Mouse (Mus musculus): ENCODE data around the gene Lrch4. TPM values are rescaled to one million over a fixed set of nuclear protein-coding genes. Genes with fewer than 3 reads are reported as not detected.

Gene Lrch4
- polyA plus RNA-seq, 1 experiment from 2014 or later: 18.8 TPM

- ATAC-seq: no peak
- Histone ChIP-seq H3K9ac (ENCODE audit: low read depth, low read length) (no peak overlapping the region), H3K36me3 (ENCODE audit: control insufficient read depth, insufficient read depth, low read length) (peaks cover 4% of the 10 kb centered on the region; the same call in 1 of the 2 replicates), H3K4me2 (ENCODE audit: low read length) (no peak overlapping the region), H3K27ac (ENCODE audit: low read length) (no peak overlapping the region), H3K27me3 (ENCODE audit: control insufficient read depth, insufficient read depth, low read depth, low read length) (no peaks in the 10 kb centered on the region), H3K9me3 (replicated peaks; ENCODE audit: control insufficient read depth, low read length, poor library complexity, severe bottlenecking) (no peaks in the 10 kb centered on the region), H3K4me1 (ENCODE audit: control insufficient read depth, insufficient read depth, low read length) (peaks cover 16% of the 10 kb centered on the region), H3K4me3 (ENCODE audit: low read depth, low read length) (no peak overlapping the region)
- 91% methylated on average over 10 of the region's 10 CpGs for WGBS
These were observed 24.4 kb downstream of the Lrch4 start for GRCm38 (mm10) chr5:137653366-137653765.

- no peak overlapping the region for H3K27ac ChIP-seq (ENCODE audit: low read length)
- H3K36me3 ChIP-seq (ENCODE audit: control insufficient read depth, insufficient read depth, low read length): peaks cover 4% of the 10 kb centered on the region; the same call in 1 of the 2 replicates
- 82% methylated on average over 7 of the region's 7 CpGs for WGBS
- no peak for ATAC-seq
- H3K4me2 ChIP-seq (ENCODE audit: low read length): no peak overlapping the region
- H3K27me3 ChIP-seq (ENCODE audit: control insufficient read depth, insufficient read depth, low read depth, low read length): no peaks in the 10 kb centered on the region
- peaks cover 5% of the 10 kb centered on the region for H3K4me1 ChIP-seq (ENCODE audit: control insufficient read depth, insufficient read depth, low read length)
- no peak overlapping the region for H3K4me3 ChIP-seq (ENCODE audit: low read depth, low read length)
- H3K9me3 ChIP-seq (replicated peaks; ENCODE audit: control insufficient read depth, low read length, poor library complexity, severe bottlenecking): no peaks in the 10 kb centered on the region
- H3K9ac ChIP-seq (ENCODE audit: low read depth, low read length): no peak overlapping the region
These were observed 25.8 kb downstream of the Lrch4 start for GRCm38 (mm10) chr5:137654746-137655145.

- H3K9ac ChIP-seq (ENCODE audit: low read depth, low read length): no peak overlapping the region
- no peaks in the 10 kb centered on the region for H3K4me1 ChIP-seq (ENCODE audit: control insufficient read depth, insufficient read depth, low read length)
- no peaks in the 10 kb centered on the region for H3K27me3 ChIP-seq (ENCODE audit: control insufficient read depth, insufficient read depth, low read depth, low read length)
- no peaks in the 10 kb centered on the region for H3K9me3 ChIP-seq (replicated peaks; ENCODE audit: control insufficient read depth, low read length, poor library complexity, severe bottlenecking)
- no peak overlapping the region for H3K4me3 ChIP-seq (ENCODE audit: low read depth, low read length)
- H3K27ac ChIP-seq (ENCODE audit: low read length): peak overlapping the region; percentile 35; the same call in 1 of the 2 replicates
- H3K36me3 ChIP-seq (ENCODE audit: control insufficient read depth, insufficient read depth, low read length): peaks cover 7% of the 10 kb centered on the region
- no peak overlapping the region for H3K4me2 ChIP-seq (ENCODE audit: low read length)
- 24% methylated on average over 6 of the region's 6 CpGs for WGBS
- 0 out of 2 replicates have a peak, but pooled peaks have one; percentile 9 for ATAC-seq
These were observed 28.1 kb downstream of the Lrch4 start for GRCm38 (mm10) chr5:137656977-137657376.

GRCm38 (mm10) chr5:137660064-137660688, 31.3 kb downstream of the Lrch4 start:
- Histone ChIP-seq H3K4me1 (ENCODE audit: control insufficient read depth, insufficient read depth, low read length) (no peaks in the 10 kb centered on the region), H3K27me3 (ENCODE audit: control insufficient read depth, insufficient read depth, low read depth, low read length) (no peaks in the 10 kb centered on the region), H3K36me3 (ENCODE audit: control insufficient read depth, insufficient read depth, low read length) (peaks cover 17% of the 10 kb centered on the region), H3K4me2 (ENCODE audit: low read length) (no peak overlapping the region), H3K27ac (ENCODE audit: low read length) (no peak overlapping the region), H3K9me3 (replicated peaks; ENCODE audit: control insufficient read depth, low read length, poor library complexity, severe bottlenecking) (no peaks in the 10 kb centered on the region), H3K9ac (ENCODE audit: low read depth, low read length) (no peak overlapping the region), H3K4me3 (ENCODE audit: low read depth, low read length) (no peak overlapping the region)
- ATAC-seq: no peak
- 92% methylated on average over 6 of the region's 6 CpGs for WGBS

GRCm38 (mm10) chr5:137663057-137663456, 34.1 kb downstream of the Lrch4 start:
- no peak overlapping the region for H3K27ac ChIP-seq (ENCODE audit: low read length)
- peaks cover 27% of the 10 kb centered on the region for H3K36me3 ChIP-seq (ENCODE audit: control insufficient read depth, insufficient read depth, low read length)
- WGBS: 72% methylated on average over 9 of the region's 9 CpGs

DNA sequence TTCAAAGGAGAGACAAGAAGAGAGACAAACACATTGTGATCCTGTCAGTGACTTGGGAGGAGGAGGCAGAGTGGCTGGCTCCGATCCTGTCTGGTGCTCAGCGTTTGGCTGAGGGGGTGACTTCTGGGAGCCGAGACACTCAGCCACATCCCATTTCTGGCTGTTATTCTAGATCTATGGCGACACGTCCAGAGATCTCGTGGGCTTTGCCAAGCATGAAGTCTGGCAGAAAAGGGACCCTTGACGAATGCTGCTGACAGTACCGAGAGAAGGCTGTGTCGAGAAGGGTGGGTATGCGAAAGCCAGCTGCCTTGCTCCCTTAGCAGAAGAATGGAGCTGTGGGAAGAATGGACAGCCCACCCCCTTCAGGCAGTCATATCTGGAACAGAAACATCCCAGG, 40.0 kb downstream of the Lrch4 start:
- Histone ChIP-seq H3K4me2 (ENCODE audit: low read length) (no peak overlapping the region), H3K4me1 (ENCODE audit: control insufficient read depth, insufficient read depth, low read length) (no peaks in the 10 kb centered on the region), H3K9me3 (replicated peaks; ENCODE audit: control insufficient read depth, low read length, poor library complexity, severe bottlenecking) (no peaks in the 10 kb centered on the region), H3K36me3 (ENCODE audit: control insufficient read depth, insufficient read depth, low read length) (peaks cover 12% of the 10 kb centered on the region), H3K27ac (ENCODE audit: low read length) (no peak overlapping the region), H3K9ac (ENCODE audit: low read depth, low read length) (no peak overlapping the region), H3K4me3 (ENCODE audit: low read depth, low read length) (no peak overlapping the region), H3K27me3 (ENCODE audit: control insufficient read depth, insufficient read depth, low read depth, low read length) (no peaks in the 10 kb centered on the region)
- no peak for ATAC-seq
- WGBS: 67% methylated on average over 10 of the region's 10 CpGs

More at GRCm38 (mm10) chr5:137663057-137663456, 34.1 kb downstream of the Lrch4 start:
- Histone ChIP-seq H3K4me1 (ENCODE audit: control insufficient read depth, insufficient read depth, low read length) (no peaks in the 10 kb centered on the region), H3K4me2 (ENCODE audit: low read length) (no peak overlapping the region), H3K4me3 (ENCODE audit: low read depth, low read length) (no peak overlapping the region), H3K27me3 (ENCODE audit: control insufficient read depth, insufficient read depth, low read depth, low read length) (no peaks in the 10 kb centered on the region), H3K9ac (ENCODE audit: low read depth, low read length) (no peak overlapping the region), H3K9me3 (replicated peaks; ENCODE audit: control insufficient read depth, low read length, poor library complexity, severe bottlenecking) (no peaks in the 10 kb centered on the region)
- ATAC-seq: no peak

DNA sequence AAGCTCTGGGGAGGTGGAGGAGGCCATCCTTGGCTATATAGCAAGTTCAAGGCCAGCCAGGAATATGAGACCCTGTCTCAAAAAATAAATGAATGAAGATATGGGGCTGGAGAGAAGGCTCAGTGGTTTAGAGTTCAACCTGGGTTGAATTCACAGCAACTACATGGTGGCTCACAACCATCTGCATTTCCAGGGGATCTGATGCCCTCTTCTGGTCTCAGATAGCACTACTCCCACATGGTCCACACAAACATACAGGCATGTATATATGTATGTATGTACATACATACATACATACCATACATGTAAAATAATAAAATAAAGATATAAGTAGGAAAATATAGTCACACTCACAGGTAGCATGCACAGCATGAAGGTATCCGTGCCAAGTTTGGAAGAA, 41.3 kb downstream of the Lrch4 start:
- Histone ChIP-seq H3K4me1 (ENCODE audit: control insufficient read depth, insufficient read depth, low read length) (no peaks in the 10 kb centered on the region), H3K9me3 (replicated peaks; ENCODE audit: control insufficient read depth, low read length, poor library complexity, severe bottlenecking) (no peaks in the 10 kb centered on the region), H3K36me3 (ENCODE audit: control insufficient read depth, insufficient read depth, low read length) (peaks cover 10% of the 10 kb centered on the region), H3K9ac (ENCODE audit: low read depth, low read length) (no peak overlapping the region), H3K27me3 (ENCODE audit: control insufficient read depth, insufficient read depth, low read depth, low read length) (no peaks in the 10 kb centered on the region), H3K4me2 (ENCODE audit: low read length) (no peak overlapping the region), H3K27ac (ENCODE audit: low read length) (no peak overlapping the region), H3K4me3 (ENCODE audit: low read depth, low read length) (no peak overlapping the region)
- no peak for ATAC-seq
- WGBS: 96% methylated on average over 1 of the region's 1 CpGs

DNA sequence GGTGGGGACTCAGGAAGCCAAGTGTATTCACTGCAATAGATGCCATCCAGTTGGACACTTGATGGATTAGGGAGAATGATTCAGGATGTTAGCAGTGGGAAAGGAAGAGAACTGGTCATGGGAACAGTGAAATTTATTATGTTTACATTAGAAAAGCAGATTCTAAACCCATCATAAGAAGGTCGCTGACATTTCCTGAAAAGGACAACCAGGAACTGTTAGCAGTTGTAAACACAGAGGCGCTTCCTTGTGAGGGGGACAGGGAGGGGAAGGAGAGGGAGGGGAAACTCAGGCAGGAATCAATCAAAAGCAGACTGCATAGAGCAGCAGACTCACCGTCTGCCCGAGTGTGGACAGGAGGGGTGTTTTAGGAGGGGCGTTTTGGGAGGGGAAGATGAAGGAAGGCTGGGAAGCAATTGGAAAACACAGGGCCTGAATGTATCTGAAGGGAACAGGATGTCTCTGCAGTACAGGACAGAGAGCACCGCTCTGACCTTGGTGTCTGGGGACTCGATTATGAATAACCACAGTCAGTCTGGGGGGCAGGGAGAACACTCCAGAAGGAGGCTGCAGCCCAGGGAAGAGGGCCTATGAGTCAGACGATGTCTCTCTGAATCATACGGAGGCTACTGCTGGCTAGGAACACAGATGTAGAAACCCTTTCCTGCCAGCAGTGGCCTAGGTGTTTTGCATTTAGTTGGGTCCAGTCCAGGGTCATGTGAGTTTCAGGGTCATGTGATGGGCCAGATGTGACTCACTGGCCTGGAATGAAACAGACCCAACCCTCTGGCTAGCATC, 42.7 kb downstream of the Lrch4 start:
- Histone ChIP-seq H3K9me3 (replicated peaks; ENCODE audit: control insufficient read depth, low read length, poor library complexity, severe bottlenecking) (no peaks in the 10 kb centered on the region), H3K4me1 (ENCODE audit: control insufficient read depth, insufficient read depth, low read length) (no peaks in the 10 kb centered on the region), H3K36me3 (ENCODE audit: control insufficient read depth, insufficient read depth, low read length) (peaks cover 5% of the 10 kb centered on the region; the same call in 1 of the 2 replicates), H3K9ac (ENCODE audit: low read depth, low read length) (no peak overlapping the region; the same call in 1 of the 2 replicates), H3K27me3 (ENCODE audit: control insufficient read depth, insufficient read depth, low read depth, low read length) (no peaks in the 10 kb centered on the region), H3K27ac (ENCODE audit: low read length) (no peak overlapping the region), H3K4me2 (ENCODE audit: low read length) (no peak overlapping the region), H3K4me3 (ENCODE audit: low read depth, low read length) (no peak overlapping the region)
- WGBS: 51% methylated on average over 9 of the region's 9 CpGs
- ATAC-seq: no peak

DNA sequence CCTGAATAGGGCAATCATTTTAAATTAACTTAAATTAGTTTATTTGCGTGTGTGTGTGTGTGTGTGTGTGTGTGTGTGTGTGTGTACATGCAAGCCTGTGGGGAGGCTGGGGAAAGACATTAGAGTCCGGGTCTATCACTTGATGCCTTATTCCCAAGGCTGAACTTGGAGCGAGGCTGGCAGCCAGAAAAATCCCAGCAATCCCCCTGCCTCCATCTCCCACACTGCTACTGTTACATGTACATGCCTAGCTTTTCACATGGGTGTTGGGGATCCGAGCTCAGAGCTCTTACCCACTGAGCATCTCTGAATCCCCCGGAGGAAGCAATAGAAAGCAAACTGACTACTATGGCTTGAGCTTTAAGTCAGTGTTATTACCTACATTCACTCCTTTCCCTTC, 43.4 kb downstream of the Lrch4 start:
- ATAC-seq: no peak
- Histone ChIP-seq H3K9me3 (replicated peaks; ENCODE audit: control insufficient read depth, low read length, poor library complexity, severe bottlenecking) (no peaks in the 10 kb centered on the region), H3K27me3 (ENCODE audit: control insufficient read depth, insufficient read depth, low read depth, low read length) (no peaks in the 10 kb centered on the region), H3K27ac (ENCODE audit: low read length) (no peak overlapping the region), H3K4me1 (ENCODE audit: control insufficient read depth, insufficient read depth, low read length) (no peaks in the 10 kb centered on the region), H3K4me2 (ENCODE audit: low read length) (no peak overlapping the region), H3K9ac (ENCODE audit: low read depth, low read length) (no peak overlapping the region), H3K36me3 (ENCODE audit: control insufficient read depth, insufficient read depth, low read length) (no peaks in the 10 kb centered on the region), H3K4me3 (ENCODE audit: low read depth, low read length) (no peak overlapping the region)
- WGBS: 89% methylated on average over 5 of the region's 5 CpGs
